Mouse (Mus musculus): ENCODE measurements around the gene Sohlh2.
A peak's percentile ranks its signal among the peaks of the same experiment; 100 is the strongest.
"Not testable (repeated sequence)": the region's sequence is repeated elsewhere in the genome, so short reads cannot be mapped to it uniquely, and the experiment has no call there.

The Sohlh2 gene

DNA sequence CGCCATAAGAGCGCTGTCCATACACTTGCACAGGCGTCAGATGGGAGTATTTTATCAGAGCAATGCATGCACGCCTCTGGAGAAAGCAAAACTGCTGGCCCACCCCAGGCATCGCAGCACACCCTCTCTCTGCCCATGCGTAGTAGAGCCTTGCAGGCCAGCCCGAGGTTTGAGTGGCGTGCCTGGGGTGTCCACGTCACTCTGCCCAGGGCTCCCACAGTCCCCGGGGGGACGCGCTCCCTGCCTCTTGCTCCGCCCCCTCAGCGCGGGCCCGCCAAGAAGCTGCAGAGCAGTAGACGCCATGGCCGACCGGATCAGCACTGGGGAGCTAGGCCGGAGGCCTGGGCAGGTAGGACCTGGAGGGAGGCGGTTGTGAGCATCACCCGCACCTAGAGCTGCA, at the start of gene Sohlh2:
Gene Sohlh2, plus strand, starts transcription at position 263 of the 400 bp plus-strand sequence.
- DNase-seq (ENCODE audit: low read depth, low spot score), result peak; percentile 17

GRCm38 (mm10) chr3:55137039-55137438, 44.8 kb upstream of the Sohlh2 start, which contains the start of gene Ccdc169:
Gene Ccdc169 (plus strand): TSS chr3:55137339.
- DNase-seq (ENCODE audit: low read depth, low spot score), result no peak

GRCm38 (mm10) chr3:55139837-55140236, 42.0 kb upstream of the Sohlh2 start:
- DNase-seq (ENCODE audit: low read depth, low spot score), result peak; percentile 12

DNA sequence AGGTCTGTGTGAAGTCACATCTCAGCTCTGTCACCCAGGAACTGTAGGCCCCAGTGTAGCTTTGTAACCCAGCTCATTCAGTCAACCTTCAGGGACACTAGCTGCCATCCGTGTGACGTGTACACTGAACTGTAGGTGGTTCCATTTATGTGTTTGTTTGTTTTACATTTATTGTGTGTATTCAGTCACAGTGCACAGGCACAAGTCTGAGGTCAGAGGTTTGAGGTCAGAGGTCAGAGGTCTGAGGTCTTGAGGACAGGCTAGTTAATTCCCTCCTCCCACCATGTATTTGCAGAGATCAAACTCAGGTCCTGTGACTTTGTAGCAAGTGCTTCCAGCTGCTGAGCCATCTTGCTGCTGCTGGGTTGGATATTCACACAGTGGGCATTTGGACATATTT, 40.4 kb upstream of the Sohlh2 start:
- no peak for DNase-seq (ENCODE audit: low read depth, low spot score)

DNA sequence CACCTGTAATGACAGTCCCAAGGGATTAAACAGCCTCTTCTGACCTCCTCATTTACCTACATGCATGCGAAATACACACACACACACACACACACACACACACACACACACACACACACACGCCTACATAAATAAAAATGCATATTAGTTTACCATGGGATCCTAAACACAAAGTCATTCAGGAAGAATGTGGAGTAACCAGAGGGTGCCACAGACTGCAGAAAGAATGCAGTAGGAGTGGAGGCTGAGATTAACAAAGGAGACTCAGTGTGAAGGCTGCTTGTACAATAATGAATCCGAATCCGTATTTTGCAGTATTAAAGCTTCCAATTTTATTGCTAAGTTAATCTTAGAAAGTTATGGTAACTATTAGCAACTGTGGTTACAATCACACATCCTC, 36.9 kb upstream of the Sohlh2 start:
- DNase-seq (ENCODE audit: low read depth, low spot score), result no peak

DNA sequence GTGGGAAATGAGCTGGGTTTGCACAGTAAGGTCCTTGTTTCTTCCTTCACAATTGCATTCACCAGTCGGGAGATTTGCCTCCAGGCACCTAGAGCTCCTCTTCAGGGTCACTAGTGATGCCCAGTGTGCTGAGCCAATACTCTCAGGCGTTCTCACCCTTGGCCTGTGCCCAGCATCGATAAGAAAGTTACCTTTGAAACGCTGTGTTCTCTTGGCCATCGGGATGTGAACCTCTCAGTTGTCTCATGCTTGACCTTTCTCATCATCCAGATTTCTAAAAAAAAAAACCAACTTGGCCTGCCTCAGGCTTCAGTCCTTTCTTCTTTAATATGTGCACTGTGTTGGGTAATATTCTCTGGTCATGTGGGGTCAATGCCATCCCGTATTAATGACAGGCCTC, 35.4 kb upstream of the Sohlh2 start:
- DNase-seq (ENCODE audit: low read depth, low spot score), result no peak

GRCm38 (mm10) chr3:55147156-55147555, 34.7 kb upstream of the Sohlh2 start:
- DNase-seq (ENCODE audit: low read depth, low spot score), result no peak

DNA sequence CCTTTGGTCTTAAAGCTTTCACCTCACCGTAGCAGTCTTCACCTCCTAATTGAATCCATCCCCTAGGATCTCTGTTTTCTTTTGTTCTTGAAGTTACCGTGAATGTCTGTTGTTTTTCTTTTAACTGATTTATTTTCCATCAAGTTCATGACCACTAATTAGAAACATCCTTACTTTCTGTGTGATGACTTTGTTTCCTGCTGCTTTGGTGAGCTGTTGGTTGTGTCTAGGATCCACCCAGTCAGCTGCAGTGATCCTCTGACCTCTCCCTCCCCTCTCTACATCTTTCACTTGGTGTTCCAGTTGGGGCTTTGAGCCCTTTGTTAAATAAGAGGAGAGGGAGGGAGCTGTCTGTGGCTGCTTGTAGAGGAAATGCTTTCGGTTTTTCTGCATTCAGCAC, 33.7 kb upstream of the Sohlh2 start:
- no peak for DNase-seq (ENCODE audit: low read depth, low spot score)

DNA sequence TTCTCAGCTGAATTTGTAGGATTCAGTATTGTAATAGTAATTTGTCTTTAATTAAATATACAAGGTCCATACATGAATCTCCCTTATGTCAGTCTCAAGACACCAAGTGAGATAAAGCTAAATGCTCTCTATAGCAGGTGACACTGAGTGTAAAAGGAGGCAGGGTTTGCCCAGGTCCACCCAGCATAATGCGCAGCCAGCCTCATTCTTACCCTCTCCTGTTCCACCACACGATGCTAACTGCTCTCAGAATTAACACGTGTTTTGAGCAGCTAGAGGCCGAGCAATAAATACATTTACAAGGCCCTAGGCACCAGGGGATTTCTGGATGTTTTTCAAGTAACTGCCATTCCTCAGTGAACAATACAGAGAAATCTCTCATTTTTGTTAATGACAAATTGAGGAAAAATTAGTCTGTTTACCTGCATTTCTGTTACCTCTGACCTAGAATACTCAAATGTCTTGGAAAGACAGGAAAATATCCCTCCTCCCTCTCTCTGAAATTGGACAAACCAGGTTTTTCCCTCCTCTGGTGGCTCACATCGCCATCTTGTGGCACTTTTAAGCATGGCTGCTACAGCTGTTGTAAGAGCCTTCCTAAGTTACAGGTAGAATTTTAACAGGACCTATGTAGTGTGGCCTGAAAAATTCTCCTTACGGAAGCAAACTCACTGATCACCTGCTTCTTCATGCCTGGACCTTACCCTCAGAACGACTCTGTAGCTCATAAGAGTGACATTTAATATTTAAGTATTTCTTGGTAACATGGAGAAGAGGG, 30.0 kb upstream of the Sohlh2 start:
- peak; percentile 60 for DNase-seq (ENCODE audit: low read depth, low spot score)

- peak; percentile 30 for DNase-seq (ENCODE audit: low read depth, low spot score)
Observed at GRCm38 (mm10) chr3:55152673-55153334, 29.0 kb upstream of the Sohlh2 start.

- DNase-seq (ENCODE audit: low read depth, low spot score), result no peak
Observed at GRCm38 (mm10) chr3:55154163-55154562, 27.7 kb upstream of the Sohlh2 start.

GRCm38 (mm10) chr3:55157413-55157812, 24.4 kb upstream of the Sohlh2 start:
- no peak for DNase-seq (ENCODE audit: low read depth, low spot score)

DNA sequence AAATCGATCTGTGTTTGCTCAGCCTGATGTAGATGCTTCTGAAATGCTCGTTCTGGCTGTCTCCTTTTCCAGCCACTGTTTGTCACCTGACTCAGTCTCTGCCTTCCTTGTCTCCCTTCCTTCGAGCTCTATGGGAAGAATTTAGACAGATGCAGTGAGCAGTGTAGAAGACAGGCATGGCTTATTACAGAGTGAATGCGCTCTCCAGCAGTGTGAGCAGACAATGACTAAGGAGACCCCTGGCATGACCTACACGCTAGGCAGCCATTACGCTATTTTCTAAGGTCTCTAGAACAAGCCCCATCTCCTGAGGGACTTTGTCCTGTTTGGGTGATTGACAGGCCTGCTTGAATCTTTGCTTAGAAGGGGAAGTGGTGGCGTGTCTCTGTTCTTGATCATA, 20.7 kb upstream of the Sohlh2 start:
- DNase-seq (ENCODE audit: low read depth, low spot score), result no peak

DNA sequence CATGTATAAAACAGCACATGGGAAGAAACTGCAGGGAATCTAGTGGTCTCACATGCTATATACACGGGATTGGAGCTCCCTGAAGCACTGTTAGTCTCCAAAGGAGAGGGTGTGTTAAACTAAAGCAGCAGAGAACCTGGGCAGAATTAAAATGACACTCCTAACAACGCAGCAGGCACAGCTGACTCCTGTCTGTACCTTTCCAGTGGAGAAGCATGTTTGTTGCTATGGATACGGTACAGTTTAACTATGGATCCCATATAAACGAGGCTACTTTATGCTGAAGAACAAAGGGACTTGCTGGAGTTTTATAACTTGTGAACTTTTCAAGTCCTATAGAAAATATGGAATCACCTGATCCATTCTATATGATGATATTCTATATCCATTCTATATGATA, 18.3 kb upstream of the Sohlh2 start:
- DNase-seq (ENCODE audit: low read depth, low spot score), result no peak

- DNase-seq (ENCODE audit: low read depth, low spot score), result no peak
Observed at GRCm38 (mm10) chr3:55172478-55172877, 9.3 kb upstream of the Sohlh2 start.

- DNase-seq (ENCODE audit: low read depth, low spot score), result no peak
Observed at GRCm38 (mm10) chr3:55177271-55177670, 4.6 kb upstream of the Sohlh2 start.

DNA sequence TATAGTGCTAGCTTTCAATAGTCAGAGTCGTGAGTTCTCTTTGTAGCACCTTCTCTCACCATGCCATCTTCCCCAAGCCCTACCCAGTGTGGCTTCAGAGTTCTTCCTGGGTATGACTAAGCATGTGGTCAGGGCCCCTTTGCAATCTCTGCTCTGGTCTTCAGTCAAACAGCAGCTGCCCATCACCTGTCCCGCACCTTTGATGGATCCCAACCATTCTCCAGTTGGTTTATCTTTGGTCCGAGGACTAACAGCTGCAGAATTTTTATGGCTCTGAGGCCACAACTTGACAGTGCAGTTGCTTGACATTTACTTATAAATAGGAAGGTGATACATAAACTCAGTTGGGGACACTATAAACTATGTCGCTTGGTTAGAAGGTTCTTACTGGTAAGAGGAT, 9.8 kb downstream of the Sohlh2 start:
- no peak for DNase-seq (ENCODE audit: low read depth, low spot score)

GRCm38 (mm10) chr3:55193351-55193750, 11.5 kb downstream of the Sohlh2 start:
- DNase-seq (ENCODE audit: low read depth, low spot score), result no peak

GRCm38 (mm10) chr3:55194792-55195191, 13.0 kb downstream of the Sohlh2 start:
- DNase-seq (ENCODE audit: low read depth, low spot score), result no peak

DNA sequence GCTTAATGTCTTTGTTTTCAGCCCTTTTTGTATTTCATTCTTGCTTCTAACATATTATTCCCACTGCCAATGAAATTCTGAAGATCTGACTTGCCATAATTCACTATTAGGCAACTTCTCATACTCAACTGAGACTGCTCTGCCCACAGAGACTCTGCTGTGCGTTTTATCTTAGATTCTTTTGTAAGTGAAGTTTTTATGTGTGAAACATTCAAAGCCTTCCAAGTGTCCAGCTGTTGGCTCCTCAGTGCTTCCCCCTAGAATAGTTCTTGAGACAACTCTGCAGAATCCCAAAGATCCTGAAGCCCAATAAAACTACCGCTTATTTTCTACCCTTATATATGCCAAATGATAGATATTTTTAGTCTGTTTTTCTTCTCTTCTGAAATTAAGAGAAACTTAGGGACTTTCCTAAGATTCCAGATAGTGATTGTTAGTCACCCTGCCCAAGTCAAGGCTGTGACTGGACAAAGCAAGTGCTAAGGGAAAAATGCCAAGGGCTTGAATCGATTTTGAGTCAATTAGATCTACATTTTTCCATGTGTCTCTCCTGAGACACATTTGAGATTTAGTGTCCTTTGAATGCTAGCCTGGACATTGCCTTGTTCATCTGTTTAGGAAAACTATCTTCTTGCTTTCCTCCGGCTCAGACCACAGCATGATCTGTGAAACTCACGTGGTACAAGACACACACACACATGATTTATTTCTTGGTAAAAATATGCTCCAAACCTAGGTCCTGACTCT, 13.9 kb downstream of the Sohlh2 start:
- DNase-seq (ENCODE audit: low read depth, low spot score), result no peak

GRCm38 (mm10) chr3:55196328-55196710, 14.5 kb downstream of the Sohlh2 start:
- DNase-seq (ENCODE audit: low read depth, low spot score), result no peak

GRCm38 (mm10) chr3:55203621-55204020, 21.8 kb downstream of the Sohlh2 start:
- not testable (repeated sequence) for DNase-seq (ENCODE audit: low read depth, low spot score)

All from ES-CJ7 (cell line).